Mouse (Mus musculus) naive thymus-derived CD4-positive, alpha-beta T cell, adult 2 months (primary cell): ENCODE data around the gene Txlng.

Source experiments
- DNase-seq: peaks from one replicate; pipeline ENCODE4 v3.0.0-alpha.2; 2011; ENCODE audit warnings: low read depth

Gene Txlng

GRCm38 (mm10) chrX:162760115-162760942 is 68.9 kb downstream of the Txlng start, which contains the start of gene Rbbp7:
Gene Rbbp7 (plus strand): TSS chrX:162760402.
- peak; percentile 93 for DNase-seq

- no peak for DNase-seq
Measured at GRCm38 (mm10) chrX:162759251-162760114, 69.8 kb downstream of the Txlng start.

- no peak for DNase-seq
Measured at GRCm38 (mm10) chrX:162756058-162756457, 73.2 kb downstream of the Txlng start.

GRCm38 (mm10) chrX:162754314-162754713 is 74.9 kb downstream of the Txlng start:
- DNase-seq = no peak

- DNase-seq = no peak
Measured at GRCm38 (mm10) chrX:162752418-162752817, 76.8 kb downstream of the Txlng start.

- DNase-seq = no peak
Measured at GRCm38 (mm10) chrX:162748696-162749420, 80.4 kb downstream of the Txlng start.

GRCm38 (mm10) chrX:162736140-162736659 is 93.1 kb downstream of the Txlng start:
- peak; percentile 7 for DNase-seq

GRCm38 (mm10) chrX:162734997-162735929 is 94.0 kb downstream of the Txlng start:
- DNase-seq = peak; percentile 72

GRCm38 (mm10) chrX:162730031-162730430 is 99.2 kb downstream of the Txlng start:
- no peak for DNase-seq
